Mouse (Mus musculus) heart, adult 11 months (tissue): ENCODE results near the gene Ptprn.
"Not testable (repeated sequence)": the region's sequence is repeated elsewhere in the genome, so short reads cannot be mapped to it uniquely, and the experiment has no call there.

ENCODE experiments used
- DNase-seq: peaks from one replicate; pipeline ENCODE4 v3.0.0; 2022

Gene Ptprn

GRCm38 (mm10) chr1:75252308-75252707 lies 12.0 kb downstream of the Ptprn start:
- peak; percentile 89 for DNase-seq

GRCm38 (mm10) chr1:75251112-75251970 lies 13.0 kb downstream of the Ptprn start:
- peak; percentile 97 for DNase-seq

DNA sequence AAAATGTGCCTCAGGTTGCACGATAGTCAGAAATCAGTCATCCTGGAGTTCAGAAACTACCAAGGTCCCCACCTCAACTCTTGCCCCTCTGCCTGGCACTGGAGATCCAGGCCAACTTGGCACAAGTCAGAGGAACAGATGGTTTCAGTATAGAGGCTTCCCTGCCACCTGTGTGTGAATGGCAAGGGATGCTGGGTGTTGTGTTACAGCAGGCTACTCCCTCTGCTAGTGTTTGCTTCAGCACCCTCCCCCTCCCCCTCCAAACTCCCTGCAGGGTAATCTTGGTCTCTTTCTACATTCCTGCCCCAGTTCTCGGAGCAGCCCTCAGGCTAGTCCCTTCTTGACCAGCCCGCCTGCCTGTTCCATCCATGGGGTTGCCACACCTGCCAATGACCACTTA lies 13.8 kb downstream of the Ptprn start:
- DNase-seq = peak; percentile 82

- peak; percentile 97 for DNase-seq
These were observed 16.1 kb downstream of the Ptprn start for GRCm38 (mm10) chr1:75248041-75248772.

- peak; percentile 92 for DNase-seq
These were observed 17.0 kb downstream of the Ptprn start for GRCm38 (mm10) chr1:75247071-75247930.

GRCm38 (mm10) chr1:75244836-75245235 lies 19.5 kb downstream of the Ptprn start:
- DNase-seq = peak; percentile 96

GRCm38 (mm10) chr1:75244175-75244826 lies 20.0 kb downstream of the Ptprn start:
- DNase-seq = peak; percentile 91

- DNase-seq = no peak
These were observed 20.9 kb downstream of the Ptprn start for GRCm38 (mm10) chr1:75243411-75243810.

- DNase-seq = peak; percentile 96
These were observed 24.7 kb downstream of the Ptprn start for GRCm38 (mm10) chr1:75239591-75239990.

GRCm38 (mm10) chr1:75236117-75237050 lies 27.9 kb downstream of the Ptprn start, which contains the start of gene Dnajb2:
Gene Dnajb2, plus strand, starts transcription at chr1:75236406.
- peak; percentile 99 for DNase-seq

DNA sequence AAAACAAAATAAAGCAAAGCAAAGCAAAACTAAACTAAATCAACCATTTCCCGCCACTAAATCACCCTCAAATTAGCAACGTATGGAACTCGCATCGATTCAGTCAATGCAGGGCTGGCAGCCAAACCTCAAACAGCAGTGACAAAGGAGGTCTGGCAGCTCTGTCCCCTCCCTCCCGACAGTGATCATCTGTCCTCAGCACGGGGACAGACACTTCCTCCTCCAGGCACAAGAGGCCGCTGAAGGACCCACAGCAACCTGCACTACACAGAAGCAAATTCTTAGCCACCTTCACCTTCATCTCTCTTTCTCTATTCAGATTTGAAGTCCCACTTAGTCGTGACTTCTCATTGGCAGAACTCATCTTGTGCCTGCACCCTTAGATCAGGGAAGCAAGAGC lies 29.7 kb downstream of the Ptprn start:
- peak; percentile 97 for DNase-seq

DNA sequence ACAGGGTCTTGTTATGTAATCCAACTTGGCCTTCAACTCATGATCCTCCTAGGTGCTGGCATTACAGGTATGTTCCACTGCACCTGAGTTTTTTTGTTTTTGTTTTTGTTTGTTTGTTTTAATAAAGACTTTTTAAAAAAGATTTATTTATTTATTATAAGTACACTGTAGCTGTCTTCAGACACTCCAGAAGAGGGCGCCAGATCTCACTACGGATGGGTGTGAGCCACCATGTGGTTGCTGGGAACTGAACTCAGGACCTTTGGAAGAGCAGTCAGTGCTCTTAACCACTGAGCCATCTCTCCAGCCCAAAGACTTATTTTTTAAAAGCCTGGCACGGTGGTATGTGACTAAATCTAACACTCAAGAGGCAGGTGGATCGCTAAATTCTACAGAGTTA lies 31.8 kb downstream of the Ptprn start:
- not testable (repeated sequence) for DNase-seq

GRCm38 (mm10) chr1:75231664-75232152 lies 32.6 kb downstream of the Ptprn start, which contains the start of gene A630095N17Rik:
Gene A630095N17Rik, minus strand, starts transcription at chr1:75232102.
- no peak for DNase-seq

- DNase-seq = no peak
These were observed 33.1 kb downstream of the Ptprn start for GRCm38 (mm10) chr1:75231224-75231623.

DNA sequence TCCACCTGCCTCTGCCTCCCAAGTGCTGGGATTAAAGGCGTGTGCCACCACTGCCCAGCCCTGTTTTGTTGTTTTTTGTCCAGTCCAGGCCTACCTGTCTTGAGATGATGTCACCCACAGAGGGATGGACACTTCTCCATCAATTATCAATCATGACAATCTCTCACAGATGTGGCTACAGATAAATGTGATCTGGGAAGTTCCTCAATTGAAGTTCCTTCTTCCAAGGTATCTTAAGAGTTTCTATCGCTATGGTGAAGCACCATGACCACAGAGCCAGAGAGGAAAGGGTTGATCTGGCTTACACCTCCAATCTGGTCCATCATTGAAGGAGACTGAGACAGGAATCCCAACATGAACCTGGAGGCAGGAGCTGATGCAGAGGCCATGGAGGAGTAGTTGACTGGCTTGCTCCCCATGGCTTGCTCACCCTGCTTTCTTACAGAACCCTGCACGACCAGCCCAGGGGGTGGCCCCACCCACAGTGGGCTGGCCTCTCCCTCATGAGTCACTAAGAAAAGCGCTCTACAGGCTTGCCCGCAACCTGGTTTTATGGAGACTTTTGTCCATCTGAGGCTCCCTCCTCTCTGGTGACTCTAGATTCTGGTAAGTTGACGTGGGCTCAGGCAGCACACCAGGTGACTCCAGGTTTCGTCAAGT lies 33.8 kb downstream of the Ptprn start:
- DNase-seq = no peak

GRCm38 (mm10) chr1:75229158-75229557 lies 35.1 kb downstream of the Ptprn start:
- DNase-seq = no peak

GRCm38 (mm10) chr1:75227653-75228052 lies 36.6 kb downstream of the Ptprn start:
- no peak for DNase-seq

GRCm38 (mm10) chr1:75226138-75226537 lies 38.2 kb downstream of the Ptprn start:
- DNase-seq = no peak

DNA sequence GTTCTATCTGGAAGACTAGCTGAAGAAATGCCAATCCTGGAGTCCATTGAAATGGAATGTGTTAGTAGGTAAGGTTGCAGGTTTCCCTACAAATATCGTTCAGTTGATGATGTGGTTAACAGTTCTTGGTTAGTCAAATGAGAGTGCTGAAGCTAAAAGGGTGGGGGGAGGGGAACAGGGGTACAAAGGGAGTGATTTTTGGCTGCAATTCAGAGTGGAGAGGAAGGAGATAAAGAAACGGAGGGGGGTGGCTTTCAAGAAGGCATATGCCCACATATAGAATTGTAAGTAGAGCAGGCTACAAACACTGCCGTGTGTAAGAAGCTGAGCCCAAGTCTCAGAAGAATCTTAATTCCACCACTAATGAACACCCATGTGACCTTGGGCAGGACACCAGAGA lies 38.8 kb downstream of the Ptprn start:
- DNase-seq = no peak

DNA sequence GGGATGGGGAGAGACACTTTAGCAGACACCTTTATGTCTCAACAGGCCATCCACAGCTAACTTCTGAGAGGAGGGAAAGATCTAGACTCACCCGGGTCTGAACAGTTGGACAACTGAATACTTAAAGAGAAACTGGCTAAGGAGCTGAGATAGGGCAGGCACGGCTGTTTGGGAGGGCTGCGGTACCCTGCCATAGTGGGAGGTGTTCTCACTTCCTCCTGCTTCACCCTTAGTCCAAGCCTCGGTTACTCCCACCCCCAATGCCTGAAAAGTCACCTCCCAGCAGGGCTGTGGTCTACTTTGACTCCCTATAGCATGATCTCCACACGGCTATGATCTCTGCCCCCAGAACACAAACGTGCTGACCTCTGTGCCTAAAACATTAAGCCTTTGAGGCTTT lies 40.8 kb downstream of the Ptprn start:
- no peak for DNase-seq
